Mouse (Mus musculus): ENCODE measurements around the gene Ccdc73. TPM values are rescaled to one million over a fixed set of nuclear protein-coding genes. Genes with fewer than 3 reads are reported as not detected.
A peak's percentile ranks its signal among the peaks of the same experiment; 100 is the strongest.

The Ccdc73 gene
- total and polyA plus RNA-seq, 3 experiments, result 0.08 to 0.43 TPM; not detected in 1

GRCm38 (mm10) chr2:105016967-105017287 lies 149.3 kb downstream of the Ccdc73 start, which contains the start of gene Eif3m (continued):
- no peak for TF ChIP-seq UBTF (IDR thresholded peaks at IDR 0.05; ENCODE audit: borderline replicate concordance, insufficient read depth, low read depth, low read length)

GRCm38 (mm10) chr2:105017802-105018201 lies 150.2 kb downstream of the Ccdc73 start:
- DNase-seq (ENCODE audit: low read depth, low spot score), result peak; percentile 72
- Histone ChIP-seq H3K27me3 (ENCODE audit: control insufficient read depth in 1 of 2, insufficient read depth in 2 of 2, low read length in 2 of 2) (no peaks in the 10 kb centered on the region), H3K9me3 (replicated peaks; ENCODE audit: insufficient read depth, low read length) (no peaks in the 10 kb centered on the region), H3K27ac (ENCODE audit: control insufficient read depth, low read depth, low read length) (peak overlapping the region; percentile 16; the same call in 1 of the 2 replicates), H3K36me3 (ENCODE audit: control insufficient read depth in 1 of 2, insufficient read depth in 2 of 2, low read length in 2 of 2) (peaks cover 16 to 39% of the 10 kb centered on the region in 2 experiments), H3K79me2 (ENCODE audit: control insufficient read depth, insufficient read depth, low read length, poor library complexity) (peaks cover 24% of the 10 kb centered on the region), H3K4me1 (ENCODE audit: control insufficient read depth in 1 of 2, insufficient read depth in 2 of 2, low read length in 2 of 2) (peaks cover 14 to 27% of the 10 kb centered on the region in 2 experiments), H3K9ac (ENCODE audit: control insufficient read depth, low read depth, low read length, poor library complexity, severe bottlenecking) (0 out of 2 replicates have a peak overlapping the region, but pooled peaks have one; percentile 2), H3K4me3 (ENCODE audit: control insufficient read depth in 1 of 2, insufficient read depth in 1 of 2, low read depth in 2 of 2, low read length in 2 of 2) (peak overlapping the region in 1 of 2 experiments; percentile 85; a peak in 1 of 4 replicates)
- TF ChIP-seq RAD21 (IDR thresholded peaks at IDR 0.05; ENCODE audit: low read depth, low read length) (no peak), NELFE (IDR thresholded peaks at IDR 0.05; ENCODE audit: low read depth, low read length) (peak; percentile 25; the same call in 1 of the 2 replicates), MAZ (IDR thresholded peaks at IDR 0.05; ENCODE audit: low read depth, low read length) (no peak), POLR2A (IDR thresholded peaks at IDR 0.05; ENCODE audit: control insufficient read depth in 1 of 2, insufficient read depth in 1 of 2, low read depth in 1 of 2, low read length in 2 of 2, poor library complexity in 1 of 2) (peak in 1 of 2 experiments; percentile 44; a peak in 1 of 4 replicates), CHD1 (IDR thresholded peaks at IDR 0.05; ENCODE audit: low read depth, low read length) (no peak), ZMIZ1 (IDR thresholded peaks at IDR 0.05; ENCODE audit: low read depth, low read length) (0 out of 2 replicates have a peak, but pooled peaks have one; percentile 30), TBP (IDR thresholded peaks at IDR 0.05; ENCODE audit: low read depth, low read length) (peak; percentile 46; the same call in 1 of the 2 replicates), ETS1 (IDR thresholded peaks at IDR 0.05; ENCODE audit: low read depth, low read length) (no peak)

- Histone ChIP-seq H3K79me2 (ENCODE audit: control insufficient read depth, insufficient read depth, low read length, poor library complexity) (peaks cover 18% of the 10 kb centered on the region), H3K27me3 (ENCODE audit: control insufficient read depth in 1 of 2, insufficient read depth in 2 of 2, low read length in 2 of 2) (no peaks in the 10 kb centered on the region), H3K4me3 (ENCODE audit: control insufficient read depth in 1 of 2, insufficient read depth in 1 of 2, low read depth in 2 of 2, low read length in 2 of 2) (no peak overlapping the region), H3K27ac (ENCODE audit: control insufficient read depth, low read depth, low read length) (peak overlapping the region; percentile 31; the same call in 1 of the 2 replicates), H3K36me3 (ENCODE audit: control insufficient read depth in 1 of 2, insufficient read depth in 2 of 2, low read length in 2 of 2) (peaks cover 6 to 42% of the 10 kb centered on the region in 2 experiments), H3K9me3 (replicated peaks; ENCODE audit: insufficient read depth, low read length) (no peaks in the 10 kb centered on the region), H3K4me1 (ENCODE audit: control insufficient read depth in 1 of 2, insufficient read depth in 2 of 2, low read length in 2 of 2) (peaks cover 14 to 32% of the 10 kb centered on the region in 2 experiments), H3K9ac (ENCODE audit: control insufficient read depth, low read depth, low read length, poor library complexity, severe bottlenecking) (no peak overlapping the region)
- DNase-seq (ENCODE audit: low read depth, low spot score), result peak; percentile 45
- no peak for TF ChIP-seq NRF1 (IDR thresholded peaks at IDR 0.05; ENCODE audit: insufficient read depth, low read depth, low read length, poor library complexity, severe bottlenecking)
- peak; percentile 35 to 78; a peak in 3 of 4 replicates for TF ChIP-seq EP300 (IDR thresholded peaks at IDR 0.05; ENCODE audit: low read depth in 1 of 2, low read length in 2 of 2)
- TF ChIP-seq USF2 (IDR thresholded peaks at IDR 0.05; ENCODE audit: borderline replicate concordance in 1 of 2, insufficient read depth in 1 of 2, low read depth in 1 of 2, low read length in 2 of 2), result no peak
- TF ChIP-seq HCFC1 (IDR thresholded peaks at IDR 0.05; ENCODE audit: low read depth, low read length), result no peak
- TF ChIP-seq SIN3A (IDR thresholded peaks at IDR 0.05; ENCODE audit: low read length), result no peak
- TF ChIP-seq CTCF (IDR thresholded peaks at IDR 0.05 in 2 of 3, conservative IDR thresholded peaks at IDR 0.05 in 1 of 3; ENCODE audit: control insufficient read depth in 1 of 3, insufficient read depth in 1 of 3, low read depth in 2 of 3, low read length in 3 of 3, poor library complexity in 1 of 3, severe bottlenecking in 1 of 3), result no peak
- TF ChIP-seq MAFK (IDR thresholded peaks at IDR 0.05; ENCODE audit: borderline replicate concordance, low read depth, low read length), result no peak
- TF ChIP-seq KAT2A (conservative IDR thresholded peaks at IDR 0.05; ENCODE audit: low read depth, low read length), result no peak
- TF ChIP-seq ETS1 (IDR thresholded peaks at IDR 0.05; ENCODE audit: low read depth, low read length), result no peak
- no peak for TF ChIP-seq TBP (IDR thresholded peaks at IDR 0.05; ENCODE audit: low read depth, low read length)
- no peak for TF ChIP-seq JUND (IDR thresholded peaks at IDR 0.05; ENCODE audit: low read depth, low read length)
- no peak for TF ChIP-seq MXI1 (IDR thresholded peaks at IDR 0.05; ENCODE audit: low read depth, low read length)
- TF ChIP-seq TAL1 (IDR thresholded peaks at IDR 0.05; ENCODE audit: low read length), result no peak
- TF ChIP-seq GATA1 (IDR thresholded peaks at IDR 0.05; ENCODE audit: low read depth, low read length), result peak; percentile 42; the same call in 1 of the 2 replicates
- no peak for TF ChIP-seq TCF12 (IDR thresholded peaks at IDR 0.05; ENCODE audit: low read depth, low read length)
- TF ChIP-seq MYB (IDR thresholded peaks at IDR 0.05; ENCODE audit: low read depth, low read length), result peak; percentile 52; the same call in 1 of the 2 replicates
- TF ChIP-seq MYC (IDR thresholded peaks at IDR 0.05; ENCODE audit: low read depth, low read length), result no peak
- TF ChIP-seq NELFE (IDR thresholded peaks at IDR 0.05; ENCODE audit: low read depth, low read length), result no peak
- TF ChIP-seq BHLHE40 (IDR thresholded peaks at IDR 0.05; ENCODE audit: borderline replicate concordance, low read depth, low read length), result no peak
- no peak for TF ChIP-seq ZKSCAN1 (IDR thresholded peaks at IDR 0.05; ENCODE audit: low read depth, low read length)
- no peak for TF ChIP-seq SMC3 (IDR thresholded peaks at IDR 0.05; ENCODE audit: low read depth, low read length)
- TF ChIP-seq UBTF (IDR thresholded peaks at IDR 0.05; ENCODE audit: borderline replicate concordance, insufficient read depth, low read depth, low read length), result no peak
- TF ChIP-seq RCOR1 (IDR thresholded peaks at IDR 0.05; ENCODE audit: low read depth, low read length), result no peak
These were observed 151.9 kb downstream of the Ccdc73 start for GRCm38 (mm10) chr2:105019457-105019856.

Measured in MEL (cell line).